Mouse (Mus musculus) forebrain, embryonic 13.5 days (tissue): ENCODE results near the gene Aff3. TPM values are rescaled to one million over a fixed set of nuclear protein-coding genes. Genes with fewer than 3 reads are reported as not detected.

ENCODE experiments used
- ATAC-seq: fragments of 200-750 bp; cut with Nextera tagmentation; 2 replicates; pipeline ENCODE4 v1.8.0; 2017
- H3K27ac ChIP-seq: fragments of 300-500 bp; sonication (generic); 2 replicates; pipeline ENCODE4 v1.5.1; 2015; ENCODE audit warnings: inconsistent platforms, mild to moderate bottlenecking, moderate library complexity
- H3K27me3 ChIP-seq: fragments of 300-500 bp; sonication (generic); 2 replicates; pipeline ENCODE4 v1.6.1; 2015; ENCODE audit warnings: mild to moderate bottlenecking, inconsistent platforms
- H3K36me3 ChIP-seq: fragments of 300-500 bp; sonication (generic); 2 replicates; pipeline ENCODE4 v1.6.1; 2015; ENCODE audit warnings: mild to moderate bottlenecking, inconsistent platforms; ENCODE audit not compliant: poor library complexity, severe bottlenecking
- H3K4me1 ChIP-seq: fragments of 300-500 bp; sonication (generic); 2 replicates; pipeline ENCODE4 v1.6.1; 2015; ENCODE audit warnings: inconsistent platforms
- H3K4me2 ChIP-seq: fragments of 300-500 bp; sonication (generic); 2 replicates; pipeline ENCODE4 v1.6.1; 2015; ENCODE audit warnings: inconsistent platforms, mild to moderate bottlenecking, moderate library complexity
- H3K4me3 ChIP-seq: fragments of 300-500 bp; sonication (generic); 2 replicates; pipeline ENCODE4 v1.5.1; 2015; ENCODE audit warnings: mild to moderate bottlenecking, inconsistent platforms
- H3K9ac ChIP-seq: fragments of 300-500 bp; sonication (generic); 2 replicates; pipeline ENCODE4 v1.6.1; 2015; ENCODE audit warnings: mild to moderate bottlenecking, inconsistent platforms
- H3K9me3 ChIP-seq: fragments of 300-500 bp; sonication (generic); replicated peaks from 2 replicates; pipeline ENCODE4 v1.6.1; 2016; ENCODE audit warnings: inconsistent platforms
- WGBS: fragments of 180-500 bp; shearing (Covaris S2); methylation state at CpG from one replicate; pipeline ENCODE4 v1.1.7; 2015; 5-methylcytosine and 5-hydroxymethylcytosine counted together
- polyA plus RNA-seq: library from polyadenylated mRNA; unstranded; fragments of >200 nt; fragmentation: Nextera tagmentation; extraction: Ambion mirVana; gene quantifications from 2 replicates; pipeline ENCODE4 v1.2.1, GENCODE M21; 2015

Gene Aff3
- polyA plus RNA-seq, 1 experiment from 2014 or later = 10.6 TPM

DNA sequence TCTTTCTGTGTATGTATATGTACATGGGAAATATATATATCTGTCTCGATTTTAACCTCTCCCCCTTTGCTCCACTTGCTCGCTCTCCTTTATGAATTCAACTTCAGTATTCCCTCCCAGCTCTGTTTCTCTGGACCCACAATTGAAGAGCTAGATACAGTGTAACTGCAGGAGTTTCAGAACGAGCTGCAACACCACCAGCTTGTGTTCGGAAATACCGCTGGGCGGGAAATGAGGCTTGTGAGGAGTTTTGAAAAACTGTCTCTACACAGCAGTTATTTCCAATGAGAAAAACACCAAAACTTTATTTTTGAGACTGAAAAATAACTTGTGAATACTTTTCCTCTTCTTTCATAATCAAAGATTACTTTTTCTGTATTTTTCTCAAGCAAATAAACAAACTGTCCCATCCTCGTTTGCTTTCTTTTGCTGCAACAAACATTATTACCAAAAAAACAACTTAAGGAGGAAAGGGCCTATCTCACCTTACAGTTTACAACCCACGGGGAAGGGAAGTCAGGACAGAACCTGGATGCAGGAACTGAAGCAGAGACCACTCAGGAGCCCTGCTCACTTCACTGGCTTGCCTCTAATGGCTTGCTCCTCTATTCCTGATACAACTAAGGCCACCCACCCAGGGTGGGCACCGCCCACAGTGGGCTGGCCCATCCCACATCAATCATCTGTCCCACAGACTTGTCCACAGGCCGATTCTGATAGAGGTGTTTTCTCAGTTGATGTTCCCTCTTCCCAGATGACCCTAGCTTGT is 533.9 kb downstream of the Aff3 start:
- Histone ChIP-seq H3K4me2 (peak overlapping the region; percentile 89), H3K4me1 (peaks cover 21% of the 10 kb centered on the region), H3K9me3 (no peaks in the 10 kb centered on the region), H3K27me3 (no peaks in the 10 kb centered on the region), H3K36me3 (no peaks in the 10 kb centered on the region), H3K4me3 (no peak overlapping the region), H3K9ac (0 out of 2 replicates have a peak overlapping the region, but pooled peaks have one; percentile 94), H3K27ac (peak overlapping the region; percentile 94)
- WGBS = 58% methylated on average over 10 of the region's 10 CpGs
- ATAC-seq = no peak

GRCm38 (mm10) chr1:38129501-38130267 is 535.1 kb downstream of the Aff3 start, which contains the start of gene Rev1:
Rev1 (minus strand) TSS chr1:38129801.
- Histone ChIP-seq H3K36me3 (no peaks in the 10 kb centered on the region), H3K4me3 (peak within 1 kb of the TSS; percentile 85), H3K4me2 (peak within 1 kb of the TSS; percentile 89), H3K9me3 (no peaks in the 10 kb centered on the region), H3K9ac (peak within 1 kb of the TSS; percentile 94), H3K27ac (peak within 1 kb of the TSS; percentile 94), H3K4me1 (peaks cover 21% of the 10 kb centered on the region), H3K27me3 (no peaks in the 10 kb centered on the region)
- ATAC-seq = peak; percentile 95
- WGBS = under 1% methylated on average over 31 of the region's 122 CpGs

- H3K9ac ChIP-seq = peak overlapping the region; percentile 94
- peak overlapping the region; percentile 94 for H3K27ac ChIP-seq
- under 1% methylated on average over 40 of the region's 68 CpGs for WGBS
- peaks cover 21% of the 10 kb centered on the region for H3K4me1 ChIP-seq
- no peaks in the 10 kb centered on the region for H3K9me3 ChIP-seq
- no peaks in the 10 kb centered on the region for H3K36me3 ChIP-seq
- no peak; the same call in 1 of the 2 replicates for ATAC-seq
- H3K27me3 ChIP-seq = no peaks in the 10 kb centered on the region
- H3K4me3 ChIP-seq = peak overlapping the region; percentile 85
- H3K4me2 ChIP-seq = peak overlapping the region; percentile 89
Measured at GRCm38 (mm10) chr1:38128919-38129436, 535.8 kb downstream of the Aff3 start.

Other genes starting within 250 kb of the Aff3 start
- gene Lonrf2, start 171.8 kb upstream of the Aff3 start, polyA plus RNA-seq = 6.9 and 7.0 TPM in 2 replicates
- 30.5 and 33.8 TPM in 2 replicates for gene Chst10, start 233.2 kb upstream of the Aff3 start, polyA plus RNA-seq